Mouse (Mus musculus) cerebellum, adult 11 months (tissue): ENCODE measurements around the gene Mybpc1.
"Not testable (repeated sequence)": the region's sequence is repeated elsewhere in the genome, so short reads cannot be mapped to it uniquely, and the experiment has no call there.

Experiments
- DNase-seq: peaks from one replicate; pipeline ENCODE4 v3.0.0; 2022

The Mybpc1 gene

DNA sequence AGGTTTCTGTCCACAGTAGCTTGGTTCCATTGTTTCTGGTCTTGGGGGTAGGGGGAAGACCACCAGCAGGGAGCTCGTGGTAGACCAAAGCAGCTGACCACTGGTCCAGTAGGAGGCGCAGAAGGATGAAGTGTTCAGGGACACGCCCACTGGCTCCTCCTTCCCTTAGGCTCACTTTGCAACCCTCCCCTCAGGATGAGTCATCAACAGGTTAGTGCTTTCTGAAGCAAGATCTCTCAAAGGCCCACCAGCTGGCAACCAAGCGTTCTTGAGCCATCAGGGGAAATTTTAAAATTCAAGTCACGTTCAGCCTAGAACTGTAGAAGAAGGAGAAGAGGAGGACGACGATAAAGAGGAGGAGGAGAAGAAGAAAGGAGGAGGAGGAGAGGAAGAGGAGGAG lies 113.3 kb downstream of the Mybpc1 start:
- no peak for DNase-seq

DNA sequence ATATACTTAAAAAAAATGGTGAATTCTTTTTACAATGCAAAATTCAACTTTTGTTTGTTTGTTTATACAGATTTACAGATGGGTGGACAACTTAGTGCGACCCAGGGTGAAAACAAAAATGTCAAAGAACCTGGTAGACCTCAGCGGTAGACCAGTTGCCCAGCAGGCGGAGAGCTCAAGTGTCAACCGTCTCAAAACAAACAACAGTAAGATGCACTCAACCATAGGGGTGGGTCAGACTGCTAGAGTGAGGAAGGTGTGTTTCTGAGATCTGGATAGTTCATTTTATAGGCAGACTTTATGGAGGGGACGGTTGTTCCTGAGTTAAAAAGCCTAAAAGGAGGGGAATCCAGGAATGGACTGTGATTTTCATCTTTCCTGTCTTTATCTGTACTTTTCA lies 116.3 kb downstream of the Mybpc1 start:
- no peak for DNase-seq

DNA sequence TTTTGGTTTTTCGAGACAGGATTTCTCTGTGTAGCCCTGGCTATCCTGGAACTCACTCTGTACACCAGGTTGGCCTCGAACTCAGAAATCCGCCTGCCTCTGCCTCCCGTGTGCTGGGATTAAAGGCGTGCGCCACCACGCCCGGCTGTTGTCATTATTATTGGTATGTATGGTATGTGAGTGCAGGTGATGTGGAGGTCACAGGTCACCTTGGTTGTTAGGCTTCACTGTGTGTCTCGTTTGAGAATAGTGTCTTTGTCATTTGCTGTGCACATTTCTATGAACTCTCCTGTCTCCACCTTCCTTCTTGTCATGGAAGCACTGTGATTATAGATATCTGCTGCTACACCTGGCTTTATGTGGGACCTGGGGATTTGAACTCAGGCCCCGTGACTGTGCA lies 122.1 kb downstream of the Mybpc1 start:
- not testable (repeated sequence) for DNase-seq
